Mouse (Mus musculus): ENCODE measurements around the gene Foxi3. TPM values are rescaled to one million over a fixed set of nuclear protein-coding genes. Genes with fewer than 3 reads are reported as not detected.

Foxi3 gene
- total and polyA plus RNA-seq, 3 experiments = not detected

- Histone ChIP-seq H3K27me3 (ENCODE audit: insufficient read depth, low read length) (0 out of 2 replicates have a peak, but pooled peaks cover 3% of the 10 kb centered on the region), H3K4me3 (ENCODE audit: low read depth, low read length) (no peak overlapping the region), H3K36me3 (replicated peaks) (no peaks in the 10 kb centered on the region), H3K9me3 (replicated peaks) (no peaks in the 10 kb centered on the region), H3K4me1 (ENCODE audit: insufficient read depth, low read depth, low read length) (no peaks in the 10 kb centered on the region)
- no peak for TF ChIP-seq POLR2AphosphoS5 (IDR thresholded peaks at IDR 0.05; ENCODE audit: insufficient replicate concordance, low read depth, low read length)
- TF ChIP-seq GATA2 (IDR thresholded peaks at IDR 0.05; ENCODE audit: borderline replicate concordance, low read depth, low read length) = no peak
- TF ChIP-seq GATA1 (IDR thresholded peaks at IDR 0.05; ENCODE audit: borderline replicate concordance, low read length) = no peak
- no peak for TF ChIP-seq TAL1 (conservative IDR thresholded peaks at IDR 0.05; ENCODE audit: low read depth, low read length)
- TF ChIP-seq CTCF (IDR thresholded peaks at IDR 0.05; ENCODE audit: low read depth, low read length) = no peak
- ATAC-seq (ENCODE audit: extremely low read depth, insufficient number of reproducible peaks, low FRiP score, poor library complexity, severe bottlenecking) (no peak), DNase-seq (ENCODE audit: low spot score) (no peak)
These were observed 16.7 kb downstream of the Foxi3 start for GRCm38 (mm10) chr6:70973066-70973465.

- no peak overlapping the region for H3K4me3 ChIP-seq (ENCODE audit: low read depth, low read length)
- no peaks in the 10 kb centered on the region for H3K27me3 ChIP-seq (ENCODE audit: insufficient read depth, low read length)
- H3K9me3 ChIP-seq (replicated peaks) = no peaks in the 10 kb centered on the region
- DNase-seq (ENCODE audit: low spot score) = no peak
- no peaks in the 10 kb centered on the region for H3K36me3 ChIP-seq (replicated peaks)
- TF ChIP-seq GATA1 (IDR thresholded peaks at IDR 0.05; ENCODE audit: borderline replicate concordance, low read length) (no peak), CTCF (IDR thresholded peaks at IDR 0.05; ENCODE audit: low read depth, low read length) (no peak), POLR2AphosphoS5 (IDR thresholded peaks at IDR 0.05; ENCODE audit: insufficient replicate concordance, low read depth, low read length) (no peak), GATA2 (IDR thresholded peaks at IDR 0.05; ENCODE audit: borderline replicate concordance, low read depth, low read length) (no peak), TAL1 (conservative IDR thresholded peaks at IDR 0.05; ENCODE audit: low read depth, low read length) (no peak)
- no peaks in the 10 kb centered on the region for H3K4me1 ChIP-seq (ENCODE audit: insufficient read depth, low read depth, low read length)
- ATAC-seq (ENCODE audit: extremely low read depth, insufficient number of reproducible peaks, low FRiP score, poor library complexity, severe bottlenecking) = no peak
These were observed 24.7 kb downstream of the Foxi3 start for GRCm38 (mm10) chr6:70981036-70981435.

- Histone ChIP-seq H3K27me3 (ENCODE audit: insufficient read depth, low read length) (no peaks in the 10 kb centered on the region), H3K9me3 (replicated peaks) (no peaks in the 10 kb centered on the region), H3K4me3 (ENCODE audit: low read depth, low read length) (no peak overlapping the region), H3K36me3 (replicated peaks) (no peaks in the 10 kb centered on the region), H3K4me1 (ENCODE audit: insufficient read depth, low read depth, low read length) (no peaks in the 10 kb centered on the region)
- no peak for DNase-seq (ENCODE audit: low spot score)
- no peak for ATAC-seq (ENCODE audit: extremely low read depth, insufficient number of reproducible peaks, low FRiP score, poor library complexity, severe bottlenecking)
- TF ChIP-seq CTCF (IDR thresholded peaks at IDR 0.05; ENCODE audit: low read depth, low read length) (no peak), POLR2AphosphoS5 (IDR thresholded peaks at IDR 0.05; ENCODE audit: insufficient replicate concordance, low read depth, low read length) (no peak), TAL1 (conservative IDR thresholded peaks at IDR 0.05; ENCODE audit: low read depth, low read length) (no peak), GATA1 (IDR thresholded peaks at IDR 0.05; ENCODE audit: borderline replicate concordance, low read length) (no peak), GATA2 (IDR thresholded peaks at IDR 0.05; ENCODE audit: borderline replicate concordance, low read depth, low read length) (no peak)
These were observed 26.1 kb downstream of the Foxi3 start for GRCm38 (mm10) chr6:70982416-70982815.

GRCm38 (mm10) chr6:70986683-70987082 lies 30.4 kb downstream of the Foxi3 start:
- Histone ChIP-seq H3K4me3 (ENCODE audit: low read depth, low read length) (no peak overlapping the region), H3K4me1 (ENCODE audit: insufficient read depth, low read depth, low read length) (no peaks in the 10 kb centered on the region), H3K27me3 (ENCODE audit: insufficient read depth, low read length) (0 out of 2 replicates have a peak, but pooled peaks cover under 1% of the 10 kb centered on the region), H3K9me3 (replicated peaks) (no peaks in the 10 kb centered on the region), H3K36me3 (replicated peaks) (no peaks in the 10 kb centered on the region)
- no peak for DNase-seq (ENCODE audit: low spot score)
- ATAC-seq (ENCODE audit: extremely low read depth, insufficient number of reproducible peaks, low FRiP score, poor library complexity, severe bottlenecking) = no peak
- TF ChIP-seq CTCF (IDR thresholded peaks at IDR 0.05; ENCODE audit: low read depth, low read length) (no peak), GATA1 (IDR thresholded peaks at IDR 0.05; ENCODE audit: borderline replicate concordance, low read length) (no peak), GATA2 (IDR thresholded peaks at IDR 0.05; ENCODE audit: borderline replicate concordance, low read depth, low read length) (no peak), TAL1 (conservative IDR thresholded peaks at IDR 0.05; ENCODE audit: low read depth, low read length) (no peak), POLR2AphosphoS5 (IDR thresholded peaks at IDR 0.05; ENCODE audit: insufficient replicate concordance, low read depth, low read length) (no peak)

GRCm38 (mm10) chr6:70996123-70996723 lies 39.9 kb downstream of the Foxi3 start:
- TF ChIP-seq GATA2 (IDR thresholded peaks at IDR 0.05; ENCODE audit: borderline replicate concordance, low read depth, low read length) = no peak
- TF ChIP-seq POLR2AphosphoS5 (IDR thresholded peaks at IDR 0.05; ENCODE audit: insufficient replicate concordance, low read depth, low read length) = no peak
- no peak for TF ChIP-seq GATA1 (IDR thresholded peaks at IDR 0.05; ENCODE audit: borderline replicate concordance, low read length)
- no peak for TF ChIP-seq TAL1 (conservative IDR thresholded peaks at IDR 0.05; ENCODE audit: low read depth, low read length)
- no peak for TF ChIP-seq CTCF (IDR thresholded peaks at IDR 0.05; ENCODE audit: low read depth, low read length)
- no peak for DNase-seq (ENCODE audit: low spot score)
- no peaks in the 10 kb centered on the region for H3K4me1 ChIP-seq (ENCODE audit: insufficient read depth, low read depth, low read length)
- H3K36me3 ChIP-seq (replicated peaks) = no peaks in the 10 kb centered on the region
- ATAC-seq (ENCODE audit: extremely low read depth, insufficient number of reproducible peaks, low FRiP score, poor library complexity, severe bottlenecking) = no peak
- H3K4me3 ChIP-seq (ENCODE audit: low read depth, low read length) = no peak overlapping the region
- H3K9me3 ChIP-seq (replicated peaks) = no peaks in the 10 kb centered on the region
- H3K27me3 ChIP-seq (ENCODE audit: insufficient read depth, low read length) = peaks cover 11% of the 10 kb centered on the region

- TF ChIP-seq TAL1 (conservative IDR thresholded peaks at IDR 0.05; ENCODE audit: low read depth, low read length) (no peak), GATA2 (IDR thresholded peaks at IDR 0.05; ENCODE audit: borderline replicate concordance, low read depth, low read length) (no peak), POLR2AphosphoS5 (IDR thresholded peaks at IDR 0.05; ENCODE audit: insufficient replicate concordance, low read depth, low read length) (no peak), GATA1 (IDR thresholded peaks at IDR 0.05; ENCODE audit: borderline replicate concordance, low read length) (no peak), CTCF (IDR thresholded peaks at IDR 0.05; ENCODE audit: low read depth, low read length) (no peak)
- H3K9me3 ChIP-seq (replicated peaks) = no peaks in the 10 kb centered on the region
- H3K36me3 ChIP-seq (replicated peaks) = no peaks in the 10 kb centered on the region
- ATAC-seq (ENCODE audit: extremely low read depth, insufficient number of reproducible peaks, low FRiP score, poor library complexity, severe bottlenecking) (no peak), DNase-seq (ENCODE audit: low spot score) (no peak)
- H3K27me3 ChIP-seq (ENCODE audit: insufficient read depth, low read length) = peaks cover 9% of the 10 kb centered on the region
- H3K4me1 ChIP-seq (ENCODE audit: insufficient read depth, low read depth, low read length) = no peaks in the 10 kb centered on the region
- H3K4me3 ChIP-seq (ENCODE audit: low read depth, low read length) = no peak overlapping the region
These were observed 46.3 kb downstream of the Foxi3 start for GRCm38 (mm10) chr6:71002656-71003055.
